Mouse (Mus musculus) left cerebral cortex, postnatal 25 days (tissue): ENCODE results near the gene Snx25. TPM values are rescaled to one million over a fixed set of nuclear protein-coding genes. Genes with fewer than 3 reads are reported as not detected.
"Not testable (repeated sequence)": the region's sequence is repeated elsewhere in the genome, so short reads cannot be mapped to it uniquely, and the experiment has no call there.

Experiments
- DNase-seq, 2 experiments: peaks; one replicate each; pipeline ENCODE4 v3.0.0; 2022; ENCODE audit warnings: low spot score in 2 of 2, mixed read lengths in 1 of 2
- intact Hi-C: fragments of 180-260 bp; cut with DNase I; formaldehyde crosslinking; loops from one replicate; pipeline ENCODE4 v1.15.1; 2025
- total RNA-seq, 2 experiments: library from RNA; stranded (reverse); gene quantifications; 2 replicates each; pipeline ENCODE4 v1.2.3; 2021

The Snx25 gene
- total RNA-seq, 2 experiments from 2014 or later, result 46.3 to 48.2 TPM

GRCm38 (mm10) chr8:46140376-46141120 lies 11.4 kb downstream of the Snx25 start:
- intact Hi-C loops, result no loop called here
- DNase-seq, result no peak

DNA sequence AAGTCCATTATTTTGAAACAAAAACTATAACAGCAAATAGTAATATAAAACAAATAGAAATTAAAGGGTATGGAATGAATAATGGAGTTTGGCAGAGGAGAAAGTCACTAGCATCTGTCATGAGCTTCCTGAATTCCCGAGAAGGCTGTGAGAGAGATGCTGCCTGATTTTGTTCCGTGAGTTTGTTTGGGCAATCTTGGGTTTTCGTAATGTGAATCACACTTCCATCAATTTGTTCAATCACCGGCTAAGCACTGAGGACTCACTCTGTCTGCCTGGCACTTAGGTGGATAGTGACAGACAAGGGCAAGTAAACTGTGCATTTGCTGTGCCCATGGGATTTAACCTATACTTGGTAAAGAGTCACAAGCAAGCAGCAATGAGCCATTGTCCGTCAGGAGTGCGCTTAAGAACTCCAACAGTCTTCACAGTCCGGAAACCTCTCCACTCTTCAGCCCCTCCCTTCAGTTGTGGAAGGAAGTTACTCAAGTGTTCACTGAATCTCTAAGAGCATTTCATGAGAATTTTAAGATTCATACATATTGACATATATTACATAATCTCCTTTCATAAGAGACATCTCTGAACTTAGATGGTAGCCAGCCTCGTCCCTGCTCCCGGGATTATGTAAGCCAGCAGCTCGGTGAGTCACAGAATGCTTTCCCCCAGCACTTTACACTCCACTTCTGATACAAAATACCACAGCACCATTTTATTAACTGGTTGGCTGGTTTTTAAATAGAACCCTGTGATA lies 13.9 kb downstream of the Snx25 start:
- intact Hi-C loops, result no loop called here
- peak in 1 of 2 experiments; percentile 69 for DNase-seq

GRCm38 (mm10) chr8:46137336-46137735 lies 14.6 kb downstream of the Snx25 start:
- intact Hi-C loops, result no loop called here
- DNase-seq, result no peak

- DNase-seq, intact Hi-C loops: not testable (repeated sequence)
Measured at GRCm38 (mm10) chr8:46135546-46135945, 16.4 kb downstream of the Snx25 start.

- intact Hi-C loops, result no loop called here
- DNase-seq, result no peak
Measured at GRCm38 (mm10) chr8:46130426-46130825, 21.5 kb downstream of the Snx25 start.

DNA sequence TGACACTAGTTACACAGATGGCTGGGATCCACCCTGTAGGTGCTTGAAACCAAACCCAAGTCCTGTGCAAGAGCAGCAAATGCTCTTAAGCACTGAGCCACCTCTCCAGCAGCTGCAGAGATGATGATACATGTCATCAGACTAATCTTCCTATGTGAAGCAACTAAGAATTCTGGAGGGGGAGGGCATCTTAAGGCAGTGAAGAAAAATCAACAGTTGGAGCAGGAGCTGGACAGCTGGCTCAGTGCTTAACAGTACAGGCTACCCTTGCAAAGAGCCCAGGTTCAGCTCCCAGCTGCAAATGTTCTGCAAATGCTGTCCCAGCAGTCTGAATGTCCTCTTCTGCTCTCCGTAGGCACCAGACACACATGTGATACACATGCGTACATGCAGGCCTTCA lies 29.5 kb downstream of the Snx25 start:
- intact Hi-C loops, result no loop called here
- no peak for DNase-seq

- intact Hi-C loops, result no loop called here
Measured at GRCm38 (mm10) chr8:46119176-46119575, 32.8 kb downstream of the Snx25 start.

GRCm38 (mm10) chr8:46117172-46117571 lies 34.8 kb downstream of the Snx25 start:
- intact Hi-C loops, result no loop called here
- peak; percentile 23 to 80 for DNase-seq

More at GRCm38 (mm10) chr8:46119176-46119575, 32.8 kb downstream of the Snx25 start:
- no peak for DNase-seq

GRCm38 (mm10) chr8:46113421-46114170 lies 38.4 kb downstream of the Snx25 start:
- intact Hi-C loops, DNase-seq: not testable (repeated sequence)

GRCm38 (mm10) chr8:46107690-46108089 lies 44.3 kb downstream of the Snx25 start:
- no peak for DNase-seq
- intact Hi-C loops, result no loop called here

GRCm38 (mm10) chr8:46103434-46103833 lies 48.5 kb downstream of the Snx25 start:
- DNase-seq, result peak in 1 of 2 experiments; percentile 19
- intact Hi-C loops, result no loop called here

- DNase-seq, result no peak
- intact Hi-C loops, result no loop called here
Measured at GRCm38 (mm10) chr8:46092667-46093360, 59.1 kb downstream of the Snx25 start.

- intact Hi-C loops, result no loop called here
- no peak for DNase-seq
Measured at GRCm38 (mm10) chr8:46083141-46083540, 68.8 kb downstream of the Snx25 start.

GRCm38 (mm10) chr8:46081030-46081429 lies 70.9 kb downstream of the Snx25 start:
- intact Hi-C loops, result no loop called here
- DNase-seq, result no peak

DNA sequence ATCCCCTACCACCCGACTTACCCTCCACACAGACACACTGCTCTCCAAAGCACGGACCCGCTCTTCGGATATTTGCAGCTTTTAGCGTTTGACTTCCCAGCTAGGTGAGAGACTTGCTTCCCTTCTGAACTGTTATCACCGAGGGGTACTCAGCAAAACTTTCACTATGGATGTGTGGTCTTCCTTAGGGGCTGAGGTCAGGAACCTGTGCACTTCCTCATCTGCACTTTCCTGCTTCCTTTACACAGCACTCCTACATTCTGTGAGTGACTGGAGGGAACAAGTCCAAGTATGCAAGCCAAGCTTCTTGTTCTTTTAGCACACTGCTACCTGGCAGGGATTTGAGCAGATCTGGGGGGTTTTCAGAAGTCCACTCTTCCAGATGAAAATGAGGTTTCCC lies 73.1 kb downstream of the Snx25 start:
- intact Hi-C loops, result no loop called here
- DNase-seq, result no peak

DNA sequence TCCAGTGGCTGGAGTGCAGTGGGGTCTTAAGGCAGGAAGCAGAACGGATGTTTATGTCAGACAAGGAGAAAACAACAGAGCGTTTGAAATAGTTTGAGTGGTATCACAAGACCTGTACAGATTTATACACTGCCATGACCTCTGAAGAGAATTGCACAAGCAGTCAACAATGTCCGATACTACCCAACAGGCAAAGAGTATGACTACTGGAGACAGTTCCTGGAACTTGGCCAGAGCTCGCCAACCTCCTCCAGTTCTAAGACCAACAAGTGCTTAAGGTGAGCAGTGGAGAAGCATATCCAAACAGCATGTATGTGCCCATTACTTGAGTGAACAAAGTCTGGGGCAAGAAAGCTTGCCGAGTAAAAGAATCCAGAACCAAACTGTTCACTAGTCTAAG lies 76.7 kb downstream of the Snx25 start:
- no peak for DNase-seq
- intact Hi-C loops, result no loop called here

- intact Hi-C loops, result no loop called here
- DNase-seq, result no peak
Measured at GRCm38 (mm10) chr8:46073540-46074140, 78.3 kb downstream of the Snx25 start.

GRCm38 (mm10) chr8:46072798-46073197 lies 79.2 kb downstream of the Snx25 start:
- DNase-seq, result no peak
- intact Hi-C loops, result no loop called here

- DNase-seq, result peak; percentile 26 to 56
- intact Hi-C loops, result no loop called here
Measured at GRCm38 (mm10) chr8:46040260-46040659, 111.7 kb downstream of the Snx25 start.
